Mouse (Mus musculus) MEL (cell line): ENCODE data around the gene Ptpn12. TPM values are rescaled to one million over a fixed set of nuclear protein-coding genes. Genes with fewer than 3 reads are reported as not detected.
A peak's percentile ranks its signal among the peaks of the same experiment; 100 is the strongest.
"Not testable (repeated sequence)": the region's sequence is repeated elsewhere in the genome, so short reads cannot be mapped to it uniquely, and the experiment has no call there.

Experiments
- DNase-seq: peaks from one replicate; pipeline ENCODE4 v3.0.0; 2011; ENCODE audit warnings: low read depth, low spot score
- H3K27ac ChIP-seq: 2 replicates; pipeline ENCODE4 v1.5.1; 2012; ENCODE audit warnings: low read depth, mild to moderate bottlenecking, control low read depth, low read length, moderate library complexity; ENCODE audit not compliant: control insufficient read depth
- H3K27me3 ChIP-seq, 2 experiments: fragments of 150-350 bp in 1 of 2; sonication (generic) in 1 of 2; 2 replicates each; pipeline ENCODE4 v1.6.1; 2012; ENCODE audit warnings: low read length in 2 of 2, mild to moderate bottlenecking in 2 of 2, improper control_type of control experiment in 1 of 2, moderate library complexity in 1 of 2; ENCODE audit not compliant: insufficient read depth in 2 of 2, control insufficient read depth in 1 of 2
- H3K36me3 ChIP-seq, 2 experiments: 2 replicates each; pipeline ENCODE4 v1.6.1; 2012 to 2014; ENCODE audit warnings: low read length in 2 of 2, improper control_type of control experiment in 1 of 2, inconsistent platforms in 1 of 2, mild to moderate bottlenecking in 1 of 2; ENCODE audit not compliant: insufficient read depth in 2 of 2, control insufficient read depth in 1 of 2
- H3K4me1 ChIP-seq, 2 experiments: fragments of 150-350 bp in 1 of 2; sonication (generic) in 1 of 2; 2 replicates each; pipeline ENCODE4 v1.6.1; 2012; ENCODE audit warnings: low read length in 2 of 2, improper control_type of control experiment in 1 of 2, mild to moderate bottlenecking in 1 of 2; ENCODE audit not compliant: insufficient read depth in 2 of 2, control insufficient read depth in 1 of 2
- H3K4me3 ChIP-seq, 2 experiments: fragments of 150-350 bp in 1 of 2; sonication (generic) in 1 of 2; 2 replicates each; pipeline ENCODE4 v1.5.1; 2012; ENCODE audit warnings: low read depth in 2 of 2, low read length in 2 of 2, mild to moderate bottlenecking in 2 of 2, moderate library complexity in 2 of 2, control low read depth in 1 of 2, improper control_type of control experiment in 1 of 2; ENCODE audit not compliant: control insufficient read depth in 1 of 2, insufficient read depth in 1 of 2
- H3K79me2 ChIP-seq: 2 replicates; pipeline ENCODE4 v1.6.1; 2012; ENCODE audit warnings: mild to moderate bottlenecking, low read length, moderate library complexity; ENCODE audit not compliant: control insufficient read depth, poor library complexity, insufficient read depth
- H3K9ac ChIP-seq: 2 replicates; pipeline ENCODE4 v1.6.1; 2012; ENCODE audit warnings: low read depth, mild to moderate bottlenecking, control low read depth, low read length, moderate library complexity; ENCODE audit not compliant: control insufficient read depth, poor library complexity, severe bottlenecking
- H3K9me3 ChIP-seq: fragments of 150-350 bp; sonication (generic); replicated peaks from 2 replicates; pipeline ENCODE4 v1.6.1; 2012; ENCODE audit warnings: mild to moderate bottlenecking, low read length, improper control_type of control experiment, moderate library complexity; ENCODE audit not compliant: insufficient read depth
- BHLHE40 ChIP-seq: IDR thresholded peaks from 2 replicates; pipeline ENCODE4 v1.6.1; 2012; ENCODE audit warnings: low read depth, mild to moderate bottlenecking, inconsistent platforms, low read length, improper control_type of control experiment, borderline replicate concordance
- ELF1 ChIP-seq: IDR thresholded peaks from 2 replicates; pipeline ENCODE4 v1.6.1; 2014; ENCODE audit warnings: low read depth, mild to moderate bottlenecking, inconsistent platforms, low read length, improper control_type of control experiment, moderate library complexity
- GATA1 ChIP-seq: IDR thresholded peaks from 2 replicates; pipeline ENCODE4 v1.6.1; 2011; ENCODE audit warnings: low read depth, low read length, improper control_type of control experiment
- JUND ChIP-seq: IDR thresholded peaks from 2 replicates; pipeline ENCODE4 v1.6.1; 2011; ENCODE audit warnings: low read depth, mild to moderate bottlenecking, improper control_type of control experiment, low read length
- MAX ChIP-seq: IDR thresholded peaks from 2 replicates; pipeline ENCODE4 v1.6.1; 2011; ENCODE audit warnings: low read length, improper control_type of control experiment
- MAZ ChIP-seq: IDR thresholded peaks from 2 replicates; pipeline ENCODE4 v1.6.1; 2012; ENCODE audit warnings: low read depth, mild to moderate bottlenecking, inconsistent platforms, low read length, improper control_type of control experiment
- MEF2A ChIP-seq: IDR thresholded peaks from 2 replicates; pipeline ENCODE4 v1.6.1; 2014; ENCODE audit warnings: low read depth, mild to moderate bottlenecking, inconsistent platforms, low read length, improper control_type of control experiment; ENCODE audit not compliant: poor library complexity, insufficient replicate concordance, severe bottlenecking; ENCODE audit errors: extremely low read depth
- MXI1 ChIP-seq: IDR thresholded peaks from 2 replicates; pipeline ENCODE4 v1.6.1; 2011; ENCODE audit warnings: mild to moderate bottlenecking, low read depth, low read length, improper control_type of control experiment
- MYB ChIP-seq: IDR thresholded peaks from 2 replicates; pipeline ENCODE4 v1.6.1; 2011; ENCODE audit warnings: mild to moderate bottlenecking, low read depth, low read length, improper control_type of control experiment
- MYC ChIP-seq: IDR thresholded peaks from 2 replicates; pipeline ENCODE4 v1.6.1; 2011; ENCODE audit warnings: low read depth, mild to moderate bottlenecking, low read length, improper control_type of control experiment, moderate library complexity
- POLR2AphosphoS2 ChIP-seq: IDR thresholded peaks from 2 replicates; pipeline ENCODE4 v1.6.1; 2011; ENCODE audit warnings: low read length, improper control_type of control experiment
- POLR2AphosphoS5 ChIP-seq: IDR thresholded peaks from 2 replicates; pipeline ENCODE4 v1.6.1; 2012; ENCODE audit warnings: low read depth, borderline replicate concordance, mild to moderate bottlenecking, inconsistent platforms, low read length, moderate library complexity, mixed read lengths
- RAD21 ChIP-seq: IDR thresholded peaks from 2 replicates; pipeline ENCODE4 v1.6.1; 2011; ENCODE audit warnings: mild to moderate bottlenecking, low read depth, low read length, improper control_type of control experiment
- SIN3A ChIP-seq: IDR thresholded peaks from 2 replicates; pipeline ENCODE4 v1.6.1; 2012; ENCODE audit warnings: low read length, improper control_type of control experiment, inconsistent platforms
- SMC3 ChIP-seq: IDR thresholded peaks from 2 replicates; pipeline ENCODE4 v1.6.1; 2011; ENCODE audit warnings: low read depth, low read length, improper control_type of control experiment
- TBP ChIP-seq: IDR thresholded peaks from 2 replicates; pipeline ENCODE4 v1.8.0; 2011; ENCODE audit warnings: low read depth, low read length, improper control_type of control experiment
- TCF12 ChIP-seq: IDR thresholded peaks from 2 replicates; pipeline ENCODE4 v1.6.1; 2014; ENCODE audit warnings: low read depth, mild to moderate bottlenecking, inconsistent platforms, low read length, improper control_type of control experiment, moderate library complexity
- UBTF ChIP-seq: IDR thresholded peaks from 2 replicates; pipeline ENCODE4 v1.6.1; 2012; ENCODE audit warnings: low read depth, mild to moderate bottlenecking, inconsistent platforms, low read length, improper control_type of control experiment, moderate library complexity, borderline replicate concordance; ENCODE audit not compliant: insufficient read depth
- USF1 ChIP-seq: IDR thresholded peaks from 2 replicates; pipeline ENCODE4 v1.6.1; 2014; ENCODE audit warnings: low read depth, mild to moderate bottlenecking, inconsistent platforms, low read length, improper control_type of control experiment, moderate library complexity
- USF2 ChIP-seq, 2 experiments: IDR thresholded peaks; 2 replicates each; pipeline ENCODE4 v1.6.1; 2011 to 2012; ENCODE audit warnings: improper control_type of control experiment in 2 of 2, low read length in 2 of 2, borderline replicate concordance in 1 of 2, inconsistent platforms in 1 of 2, low read depth in 1 of 2, mild to moderate bottlenecking in 1 of 2; ENCODE audit not compliant: insufficient read depth in 1 of 2
- ZC3H11A ChIP-seq: IDR thresholded peaks from 2 replicates; pipeline ENCODE4 v1.6.1; 2012; ENCODE audit warnings: low read depth, mild to moderate bottlenecking, inconsistent platforms, low read length, improper control_type of control experiment
- ZKSCAN1 ChIP-seq: IDR thresholded peaks from 2 replicates; pipeline ENCODE4 v1.6.1; 2012; ENCODE audit warnings: low read depth, mild to moderate bottlenecking, inconsistent platforms, low read length, improper control_type of control experiment, moderate library complexity
- ZMIZ1 ChIP-seq: IDR thresholded peaks from 2 replicates; pipeline ENCODE4 v1.6.1; 2012; ENCODE audit warnings: low read depth, mild to moderate bottlenecking, inconsistent platforms, low read length, improper control_type of control experiment, moderate library complexity
- ZNF384 ChIP-seq: IDR thresholded peaks from 2 replicates; pipeline ENCODE4 v1.6.1; 2012; ENCODE audit warnings: low read depth, mild to moderate bottlenecking, inconsistent platforms, low read length, improper control_type of control experiment
- polyA plus RNA-seq, 2 experiments: library from polyadenylated mRNA; stranded (reverse) in 1 of 2; unstranded in 1 of 2; fragments of >175 nt in 1 of 2; fragments of >200 nt in 1 of 2; gene quantifications; 2 replicates each; pipeline versions ENCODE4 v1.2.1 to v1.2.4; 2012; ENCODE audit warnings: low replicate concordance in 2 of 2, low read depth in 1 of 2; ENCODE audit not compliant: insufficient read length in 2 of 2, insufficient read depth in 1 of 2, missing spikeins in 1 of 2
- total RNA-seq: library from RNA; depleted of rRNA; stranded (reverse); fragments of 300-350 nt; gene quantifications from 2 replicates; pipeline ENCODE4 v1.2.3, GENCODE M21; 2012

Ptpn12 gene
- total and polyA plus RNA-seq, 3 experiments: 14.8 to 177 (median 58.2) TPM

DNA sequence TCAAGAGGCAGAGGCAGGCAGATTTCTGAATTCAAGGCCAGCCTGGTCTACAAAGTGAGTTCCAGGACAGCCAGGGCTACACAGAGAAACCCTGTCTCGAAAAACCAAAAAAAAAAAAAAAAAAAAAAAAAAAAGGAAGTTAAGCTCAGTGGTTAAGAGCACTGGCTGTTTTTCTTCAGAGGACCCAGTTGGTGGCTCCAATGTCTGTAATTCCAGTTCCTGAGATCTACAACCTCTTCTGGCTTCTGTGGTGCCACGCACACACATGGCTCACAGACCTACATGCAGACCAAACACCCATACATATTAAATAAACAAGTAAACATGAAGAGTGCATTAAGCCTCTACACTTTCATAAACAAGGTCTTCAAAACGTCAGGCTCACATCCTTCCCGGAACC is 111.9 kb downstream of the Ptpn12 start:
- Histone ChIP-seq H3K36me3 (peaks cover 4 to 40% of the 10 kb centered on the region in 2 experiments; a peak in 3 of 4 replicates), H3K79me2 (peaks cover 68% of the 10 kb centered on the region), H3K4me1 (peaks cover 32 to 47% of the 10 kb centered on the region in 2 experiments)
- not testable (repeated sequence) for H3K4me3 ChIP-seq, H3K27ac ChIP-seq, H3K9ac ChIP-seq, H3K27me3 ChIP-seq, H3K9me3 ChIP-seq
- peak; percentile 89 for TF ChIP-seq ZNF384
- DNase-seq: peak; percentile 39

DNA sequence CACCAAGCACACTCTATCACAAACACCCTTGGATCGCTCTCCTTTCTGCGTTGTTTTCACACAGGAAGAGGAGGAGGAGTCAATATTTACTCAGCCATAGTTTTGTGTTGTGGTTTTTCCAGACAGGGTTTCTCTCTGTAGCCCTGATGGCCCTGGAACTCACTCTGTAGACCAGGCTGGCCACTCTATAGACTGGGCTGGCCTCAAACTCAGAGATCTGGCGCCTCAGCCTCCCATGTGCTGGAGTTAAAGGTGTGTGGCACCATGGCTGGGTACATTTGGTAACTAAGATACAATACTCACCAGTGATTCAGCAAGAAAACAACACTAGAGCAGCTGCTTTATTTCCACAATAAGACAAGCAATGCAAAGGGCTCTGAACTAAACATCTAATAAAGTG is 113.2 kb downstream of the Ptpn12 start:
- H3K4me1 ChIP-seq: peaks cover 32 to 50% of the 10 kb centered on the region in 2 experiments
- TF ChIP-seq MYB (no peak), RAD21 (no peak), POLR2AphosphoS5 (no peak), MYC (no peak), SIN3A (no peak), MEF2A (no peak), ELF1 (no peak), JUND (no peak), GATA1 (no peak), MXI1 (no peak), ZKSCAN1 (no peak), ZC3H11A (no peak), MAX (no peak), USF2 (IDR thresholded peaks at IDR 0.05; ENCODE audit: borderline replicate concordance in 1 of 2, insufficient read depth in 1 of 2, low read depth in 1 of 2, low read length in 2 of 2) (no peak)
- TF ChIP-seq, all 39 proteins: peak for 0
- Histone ChIP-seq H3K27me3 (no peaks in the 10 kb centered on the region), H3K36me3 (peaks cover 4 to 39% of the 10 kb centered on the region in 2 experiments; a peak in 3 of 4 replicates), H3K9ac (no peak overlapping the region), H3K9me3 (no peaks in the 10 kb centered on the region), H3K4me3 (no peak overlapping the region), H3K27ac (no peak overlapping the region), H3K79me2 (peaks cover 63% of the 10 kb centered on the region)
- DNase-seq: peak; percentile 37

DNA sequence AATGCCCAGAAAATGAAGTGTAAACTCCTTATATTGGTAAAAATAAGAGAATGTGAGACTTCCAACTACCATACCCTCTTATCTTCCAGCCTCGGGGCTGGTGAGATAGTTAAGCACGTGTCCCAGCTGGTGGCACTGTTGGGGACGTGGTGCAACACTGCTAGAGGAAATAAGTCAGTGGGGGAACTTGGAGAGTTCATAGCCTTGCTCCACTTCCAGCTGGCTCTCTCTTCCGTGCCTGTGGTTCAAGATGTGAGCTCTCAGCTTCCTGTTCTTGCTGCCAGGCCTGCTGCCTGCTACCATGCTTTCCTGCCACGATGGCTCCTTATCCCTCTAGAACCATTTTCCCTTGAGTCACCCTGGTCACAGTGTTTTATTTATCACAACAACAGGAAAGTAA is 114.5 kb downstream of the Ptpn12 start:
- peak; percentile 95 for DNase-seq
- Histone ChIP-seq H3K4me1 (peaks cover 32 to 47% of the 10 kb centered on the region in 2 experiments), H3K36me3 (peaks cover 4 to 40% of the 10 kb centered on the region in 2 experiments; a peak in 3 of 4 replicates), H3K27ac (peak overlapping the region; percentile 73), H3K79me2 (peaks cover 53% of the 10 kb centered on the region), H3K4me3 (no peak overlapping the region), H3K27me3 (no peaks in the 10 kb centered on the region), H3K9ac (peak overlapping the region; percentile 4), H3K9me3 (no peaks in the 10 kb centered on the region)
- TF ChIP-seq BHLHE40 (peak; percentile 99), POLR2AphosphoS2 (no peak; the same call in 1 of the 2 replicates), UBTF (peak; percentile 93; the same call in 1 of the 2 replicates), MYB (no peak), USF1 (peak; percentile 89), TBP (peak; percentile 92), ZMIZ1 (no peak), GATA1 (peak; percentile 95), MYC (peak; percentile 99), MAX (peak; percentile 99), SMC3 (no peak), ELF1 (peak; percentile 79), MAZ (no peak), USF2 (IDR thresholded peaks at IDR 0.05; ENCODE audit: borderline replicate concordance in 1 of 2, insufficient read depth in 1 of 2, low read depth in 1 of 2, low read length in 2 of 2) (0 out of 4 replicates have a peak, but pooled peaks of 1 of the 2 experiments have one; percentile 21), TCF12 (peak; percentile 87), SIN3A (peak; percentile 97)
